Mouse (Mus musculus) midbrain, embryonic 14.5 days (tissue): ENCODE results near the gene Snph. TPM values are rescaled to one million over a fixed set of nuclear protein-coding genes. Genes with fewer than 3 reads are reported as not detected.

Source experiments
- ATAC-seq: fragments of 200-750 bp; cut with Nextera tagmentation; 2 replicates; pipeline ENCODE4 v1.8.0; 2017; ENCODE audit warnings: moderate number of reproducible peaks, moderate library complexity; ENCODE audit not compliant: low FRiP score, low TSS enrichment
- DNase-seq: peaks from one replicate; pipeline ENCODE4 v3.0.0-alpha.2; 2015
- H3K27ac ChIP-seq: fragments of 300-500 bp; sonication (generic); replicated peaks from 2 replicates; pipeline ENCODE4 v1.5.1; 2014; ENCODE audit warnings: mild to moderate bottlenecking, low read depth, low read length, moderate library complexity
- H3K27me3 ChIP-seq: fragments of 300-500 bp; sonication (generic); 2 replicates; pipeline ENCODE4 v1.6.1; 2014; ENCODE audit warnings: low read length, control low read depth, mixed read lengths; ENCODE audit not compliant: control insufficient read depth, insufficient read depth
- H3K36me3 ChIP-seq: fragments of 300-500 bp; sonication (generic); 2 replicates; pipeline ENCODE4 v1.6.1; 2014; ENCODE audit warnings: low read length, control low read depth; ENCODE audit not compliant: control insufficient read depth, insufficient read depth
- H3K4me1 ChIP-seq: fragments of 300-500 bp; sonication (generic); 2 replicates; pipeline ENCODE4 v1.6.1; 2014; ENCODE audit warnings: mild to moderate bottlenecking, antibody characterized with exemption, low read length, control low read depth; ENCODE audit not compliant: control insufficient read depth, insufficient read depth
- H3K4me2 ChIP-seq: fragments of 300-500 bp; sonication (generic); 2 replicates; pipeline ENCODE4 v1.6.1; 2014; ENCODE audit warnings: mild to moderate bottlenecking, low read length, moderate library complexity
- H3K4me3 ChIP-seq: fragments of 300-500 bp; sonication (generic); replicated peaks from 2 replicates; pipeline ENCODE4 v1.5.1; 2014; ENCODE audit warnings: low read depth, low read length
- H3K9ac ChIP-seq: fragments of 300-500 bp; sonication (generic); replicated peaks from 2 replicates; pipeline ENCODE4 v1.6.1; 2014; ENCODE audit warnings: mild to moderate bottlenecking, low read length, moderate library complexity
- H3K9me3 ChIP-seq: fragments of 300-500 bp; sonication (generic); 2 replicates; pipeline ENCODE4 v1.6.1; 2016; ENCODE audit warnings: low read length, control low read depth, mixed read lengths; ENCODE audit not compliant: control insufficient read depth
- WGBS: fragments of 180-500 bp; shearing (Covaris S2); extraction: QIAGEN DNeasy Blood & Tissue Kit; methylation state at CpG from one replicate; pipeline ENCODE4 v1.1.7; 2014; 5-methylcytosine and 5-hydroxymethylcytosine counted together
- polyA plus RNA-seq: library from polyadenylated mRNA; unstranded; fragments of >200 nt; fragmentation: Nextera tagmentation; extraction: Ambion mirVana; gene quantifications from 2 replicates; pipeline ENCODE4 v1.2.1, GENCODE M21; 2014

Gene Snph
- polyA plus RNA-seq, 1 experiment from 2014 or later: 18.3 TPM

GRCm38 (mm10) chr2:151634903-151635302 lies 2.5 kb upstream of the Snph start:
- peaks cover 9% of the 10 kb centered on the region for H3K4me1 ChIP-seq
- peaks cover 5% of the 10 kb centered on the region; the same call in 1 of the 2 replicates for H3K27me3 ChIP-seq
- DNase-seq: peak; percentile 59
- H3K9ac ChIP-seq: no peak overlapping the region
- H3K4me3 ChIP-seq: no peak overlapping the region
- ATAC-seq: no peak
- WGBS: 35% methylated on average over 2 of the region's 2 CpGs
- no peak overlapping the region for H3K27ac ChIP-seq
- no peaks in the 10 kb centered on the region for H3K9me3 ChIP-seq
- no peaks in the 10 kb centered on the region for H3K36me3 ChIP-seq
- H3K4me2 ChIP-seq: no peak overlapping the region

GRCm38 (mm10) chr2:151632982-151633381 lies 589 bp upstream of the Snph start:
- Histone ChIP-seq H3K4me3 (peak overlapping the region; percentile 75; the same call in 1 of the 2 replicates), H3K4me1 (peaks cover 9% of the 10 kb centered on the region), H3K9ac (no peak overlapping the region), H3K4me2 (peak overlapping the region; percentile 72), H3K36me3 (no peaks in the 10 kb centered on the region), H3K27me3 (peaks cover 5% of the 10 kb centered on the region; the same call in 1 of the 2 replicates), H3K9me3 (no peaks in the 10 kb centered on the region), H3K27ac (no peak overlapping the region)
- WGBS: 38% methylated on average over 5 of the region's 5 CpGs
- ATAC-seq (no peak), DNase-seq (peak; percentile 17)

- H3K4me1 ChIP-seq: peaks cover 9% of the 10 kb centered on the region
- peak overlapping the region; percentile 94 for H3K27ac ChIP-seq
- H3K4me2 ChIP-seq: peak overlapping the region; percentile 72
- H3K27me3 ChIP-seq: peaks cover 5% of the 10 kb centered on the region; the same call in 1 of the 2 replicates
- peak overlapping the region; percentile 75 for H3K4me3 ChIP-seq
- peak overlapping the region; percentile 64 for H3K9ac ChIP-seq
- DNase-seq: no peak
- 2% methylated on average over 22 of the region's 22 CpGs for WGBS
- peak; percentile 14; the same call in 1 of the 2 replicates for ATAC-seq
- no peaks in the 10 kb centered on the region for H3K9me3 ChIP-seq
- no peaks in the 10 kb centered on the region for H3K36me3 ChIP-seq
These were observed 811 bp downstream of the Snph start for GRCm38 (mm10) chr2:151631406-151632158.

- ATAC-seq (no peak), DNase-seq (no peak)
- no peaks in the 10 kb centered on the region for H3K36me3 ChIP-seq
- no peaks in the 10 kb centered on the region for H3K9me3 ChIP-seq
- H3K4me1 ChIP-seq: peaks cover 9% of the 10 kb centered on the region
- no peak overlapping the region for H3K9ac ChIP-seq
- H3K27ac ChIP-seq: no peak overlapping the region
- 55% methylated on average over 7 of the region's 7 CpGs for WGBS
- peaks cover 5% of the 10 kb centered on the region; the same call in 1 of the 2 replicates for H3K27me3 ChIP-seq
- no peak overlapping the region for H3K4me3 ChIP-seq
- H3K4me2 ChIP-seq: no peak overlapping the region
These were observed 3.1 kb downstream of the Snph start for GRCm38 (mm10) chr2:151629310-151629709.

GRCm38 (mm10) chr2:151628011-151628410 lies 4.4 kb downstream of the Snph start:
- no peak overlapping the region for H3K9ac ChIP-seq
- ATAC-seq (no peak), DNase-seq (no peak)
- H3K4me1 ChIP-seq: peaks cover 9% of the 10 kb centered on the region
- no peak overlapping the region for H3K4me3 ChIP-seq
- peaks cover 1% of the 10 kb centered on the region; the same call in 1 of the 2 replicates for H3K27me3 ChIP-seq
- H3K9me3 ChIP-seq: no peaks in the 10 kb centered on the region
- 95% methylated on average over 3 of the region's 3 CpGs for WGBS
- H3K4me2 ChIP-seq: no peak overlapping the region
- H3K36me3 ChIP-seq: no peaks in the 10 kb centered on the region
- no peak overlapping the region for H3K27ac ChIP-seq

GRCm38 (mm10) chr2:151626296-151626695 lies 6.1 kb downstream of the Snph start:
- ATAC-seq: no peak
- Histone ChIP-seq H3K4me2 (no peak overlapping the region), H3K9ac (no peak overlapping the region), H3K27me3 (no peaks in the 10 kb centered on the region), H3K36me3 (0 out of 2 replicates have a peak, but pooled peaks cover 6% of the 10 kb centered on the region), H3K4me3 (no peak overlapping the region), H3K4me1 (peaks cover 8% of the 10 kb centered on the region), H3K27ac (no peak overlapping the region), H3K9me3 (no peaks in the 10 kb centered on the region)
- DNase-seq: no peak
- 93% methylated on average over 7 of the region's 7 CpGs for WGBS

GRCm38 (mm10) chr2:151623776-151624175 lies 8.6 kb downstream of the Snph start:
- no peaks in the 10 kb centered on the region for H3K4me1 ChIP-seq
- ATAC-seq: no peak
- H3K36me3 ChIP-seq: 0 out of 2 replicates have a peak, but pooled peaks cover 6% of the 10 kb centered on the region
- H3K4me2 ChIP-seq: no peak overlapping the region
- DNase-seq: no peak
- no peaks in the 10 kb centered on the region for H3K9me3 ChIP-seq
- WGBS: 71% methylated on average over 3 of the region's 3 CpGs
- no peak overlapping the region for H3K9ac ChIP-seq
- H3K27me3 ChIP-seq: no peaks in the 10 kb centered on the region
- no peak overlapping the region for H3K27ac ChIP-seq
- H3K4me3 ChIP-seq: no peak overlapping the region

- Histone ChIP-seq H3K27ac (no peak overlapping the region), H3K9me3 (no peaks in the 10 kb centered on the region), H3K4me1 (no peaks in the 10 kb centered on the region), H3K36me3 (no peaks in the 10 kb centered on the region), H3K9ac (no peak overlapping the region), H3K4me2 (no peak overlapping the region), H3K27me3 (no peaks in the 10 kb centered on the region), H3K4me3 (no peak overlapping the region)
- ATAC-seq: no peak
- DNase-seq: no peak
- WGBS: 72% methylated on average over 6 of the region's 6 CpGs
These were observed 15.7 kb downstream of the Snph start for GRCm38 (mm10) chr2:151616551-151617329.
